Mouse (Mus musculus): ENCODE results near the gene Kif26b. TPM values are rescaled to one million over a fixed set of nuclear protein-coding genes. Genes with fewer than 3 reads are reported as not detected.

Kif26b gene
- polyA plus RNA-seq, 1 experiment from 2014 or later: 2.7 TPM

GRCm38 (mm10) chr1:178663539-178663938, 134.6 kb downstream of the Kif26b start:
- Histone ChIP-seq H3K4me1 (ENCODE audit: control insufficient read depth, insufficient read depth, low read length) (no peaks in the 10 kb centered on the region; the same call in 1 of the 2 replicates), H3K9ac (ENCODE audit: low read length) (no peak overlapping the region), H3K36me3 (ENCODE audit: control insufficient read depth, insufficient read depth, low read length) (no peaks in the 10 kb centered on the region), H3K27me3 (replicated peaks; ENCODE audit: control insufficient read depth, insufficient read depth, low read length) (no peaks in the 10 kb centered on the region), H3K9me3 (replicated peaks; ENCODE audit: control insufficient read depth, low read length) (no peaks in the 10 kb centered on the region), H3K27ac (ENCODE audit: low read depth, low read length) (no peak overlapping the region), H3K4me2 (ENCODE audit: low read length) (no peak overlapping the region), H3K4me3 (ENCODE audit: low read depth, low read length) (no peak overlapping the region)
- 72% methylated on average over 1 of the region's 1 CpGs for WGBS
- ATAC-seq (no peak), DNase-seq (ENCODE audit: low spot score) (no peak)

GRCm38 (mm10) chr1:178664271-178664969, 135.5 kb downstream of the Kif26b start:
- WGBS: 75% methylated on average over 5 of the region's 5 CpGs
- H3K4me3 ChIP-seq (ENCODE audit: low read depth, low read length): no peak overlapping the region
- H3K36me3 ChIP-seq (ENCODE audit: control insufficient read depth, insufficient read depth, low read length): no peaks in the 10 kb centered on the region
- H3K4me1 ChIP-seq (ENCODE audit: control insufficient read depth, insufficient read depth, low read length): no peaks in the 10 kb centered on the region; the same call in 1 of the 2 replicates
- ATAC-seq: no peak
- H3K9ac ChIP-seq (ENCODE audit: low read length): no peak overlapping the region
- no peak overlapping the region for H3K27ac ChIP-seq (ENCODE audit: low read depth, low read length)
- DNase-seq (ENCODE audit: low spot score): no peak
- no peaks in the 10 kb centered on the region for H3K9me3 ChIP-seq (replicated peaks; ENCODE audit: control insufficient read depth, low read length)
- no peaks in the 10 kb centered on the region for H3K27me3 ChIP-seq (replicated peaks; ENCODE audit: control insufficient read depth, insufficient read depth, low read length)
- H3K4me2 ChIP-seq (ENCODE audit: low read length): no peak overlapping the region

- no peak overlapping the region for H3K4me3 ChIP-seq (ENCODE audit: low read depth, low read length)
- no peaks in the 10 kb centered on the region for H3K36me3 ChIP-seq (ENCODE audit: control insufficient read depth, insufficient read depth, low read length)
- H3K9me3 ChIP-seq (replicated peaks; ENCODE audit: control insufficient read depth, low read length): no peaks in the 10 kb centered on the region
- WGBS: 74% methylated on average over 7 of the region's 7 CpGs
- H3K9ac ChIP-seq (ENCODE audit: low read length): no peak overlapping the region
- no peak overlapping the region for H3K27ac ChIP-seq (ENCODE audit: low read depth, low read length)
- H3K4me2 ChIP-seq (ENCODE audit: low read length): no peak overlapping the region
- no peaks in the 10 kb centered on the region for H3K27me3 ChIP-seq (replicated peaks; ENCODE audit: control insufficient read depth, insufficient read depth, low read length)
- no peak for ATAC-seq
- no peaks in the 10 kb centered on the region; the same call in 1 of the 2 replicates for H3K4me1 ChIP-seq (ENCODE audit: control insufficient read depth, insufficient read depth, low read length)
- no peak for DNase-seq (ENCODE audit: low spot score)
Measured at GRCm38 (mm10) chr1:178666524-178666923, 137.6 kb downstream of the Kif26b start.

- DNase-seq (ENCODE audit: low spot score) (no peak), ATAC-seq (no peak)
- Histone ChIP-seq H3K4me1 (ENCODE audit: control insufficient read depth, insufficient read depth, low read length) (no peaks in the 10 kb centered on the region; the same call in 1 of the 2 replicates), H3K9me3 (replicated peaks; ENCODE audit: control insufficient read depth, low read length) (no peaks in the 10 kb centered on the region), H3K27ac (ENCODE audit: low read depth, low read length) (no peak overlapping the region), H3K4me2 (ENCODE audit: low read length) (no peak overlapping the region), H3K4me3 (ENCODE audit: low read depth, low read length) (no peak overlapping the region), H3K9ac (ENCODE audit: low read length) (no peak overlapping the region), H3K36me3 (ENCODE audit: control insufficient read depth, insufficient read depth, low read length) (no peaks in the 10 kb centered on the region), H3K27me3 (replicated peaks; ENCODE audit: control insufficient read depth, insufficient read depth, low read length) (no peaks in the 10 kb centered on the region)
- 85% methylated on average over 7 of the region's 7 CpGs for WGBS
Measured at GRCm38 (mm10) chr1:178667808-178668207, 138.9 kb downstream of the Kif26b start.

GRCm38 (mm10) chr1:178668907-178669306, 140.0 kb downstream of the Kif26b start:
- H3K9ac ChIP-seq (ENCODE audit: low read length): no peak overlapping the region
- 92% methylated on average over 4 of the region's 4 CpGs for WGBS

GRCm38 (mm10) chr1:178673051-178673450, 144.1 kb downstream of the Kif26b start:
- Histone ChIP-seq H3K4me3 (ENCODE audit: low read depth, low read length) (no peak overlapping the region), H3K36me3 (ENCODE audit: control insufficient read depth, insufficient read depth, low read length) (no peaks in the 10 kb centered on the region), H3K27ac (ENCODE audit: low read depth, low read length) (no peak overlapping the region), H3K9me3 (replicated peaks; ENCODE audit: control insufficient read depth, low read length) (no peaks in the 10 kb centered on the region), H3K4me1 (ENCODE audit: control insufficient read depth, insufficient read depth, low read length) (no peaks in the 10 kb centered on the region; the same call in 1 of the 2 replicates), H3K4me2 (ENCODE audit: low read length) (no peak overlapping the region), H3K27me3 (replicated peaks; ENCODE audit: control insufficient read depth, insufficient read depth, low read length) (no peaks in the 10 kb centered on the region), H3K9ac (ENCODE audit: low read length) (no peak overlapping the region)
- no peak for ATAC-seq
- 56% methylated on average over 7 of the region's 7 CpGs for WGBS
- no peak for DNase-seq (ENCODE audit: low spot score)

More at GRCm38 (mm10) chr1:178668907-178669306, 140.0 kb downstream of the Kif26b start:
- Histone ChIP-seq H3K27ac (ENCODE audit: low read depth, low read length) (no peak overlapping the region), H3K9me3 (replicated peaks; ENCODE audit: control insufficient read depth, low read length) (no peaks in the 10 kb centered on the region), H3K4me1 (ENCODE audit: control insufficient read depth, insufficient read depth, low read length) (no peaks in the 10 kb centered on the region; the same call in 1 of the 2 replicates), H3K4me3 (ENCODE audit: low read depth, low read length) (no peak overlapping the region), H3K4me2 (ENCODE audit: low read length) (no peak overlapping the region), H3K27me3 (replicated peaks; ENCODE audit: control insufficient read depth, insufficient read depth, low read length) (no peaks in the 10 kb centered on the region), H3K36me3 (ENCODE audit: control insufficient read depth, insufficient read depth, low read length) (no peaks in the 10 kb centered on the region)
- ATAC-seq: no peak
- no peak for DNase-seq (ENCODE audit: low spot score)

GRCm38 (mm10) chr1:178673506-178673905, 144.6 kb downstream of the Kif26b start:
- ATAC-seq (no peak), DNase-seq (ENCODE audit: low spot score) (no peak)
- H3K36me3 ChIP-seq (ENCODE audit: control insufficient read depth, insufficient read depth, low read length): no peaks in the 10 kb centered on the region
- H3K4me2 ChIP-seq (ENCODE audit: low read length): no peak overlapping the region
- H3K4me1 ChIP-seq (ENCODE audit: control insufficient read depth, insufficient read depth, low read length): no peaks in the 10 kb centered on the region; the same call in 1 of the 2 replicates
- no peaks in the 10 kb centered on the region for H3K27me3 ChIP-seq (replicated peaks; ENCODE audit: control insufficient read depth, insufficient read depth, low read length)
- no peaks in the 10 kb centered on the region for H3K9me3 ChIP-seq (replicated peaks; ENCODE audit: control insufficient read depth, low read length)
- WGBS: 81% methylated on average over 2 of the region's 2 CpGs
- H3K4me3 ChIP-seq (ENCODE audit: low read depth, low read length): no peak overlapping the region
- H3K27ac ChIP-seq (ENCODE audit: low read depth, low read length): no peak overlapping the region
- H3K9ac ChIP-seq (ENCODE audit: low read length): no peak overlapping the region

GRCm38 (mm10) chr1:178675542-178676252, 146.8 kb downstream of the Kif26b start:
- Histone ChIP-seq H3K9me3 (replicated peaks; ENCODE audit: control insufficient read depth, low read length) (no peaks in the 10 kb centered on the region), H3K4me2 (ENCODE audit: low read length) (no peak overlapping the region), H3K36me3 (ENCODE audit: control insufficient read depth, insufficient read depth, low read length) (no peaks in the 10 kb centered on the region), H3K4me3 (ENCODE audit: low read depth, low read length) (no peak overlapping the region), H3K27me3 (replicated peaks; ENCODE audit: control insufficient read depth, insufficient read depth, low read length) (no peaks in the 10 kb centered on the region), H3K4me1 (ENCODE audit: control insufficient read depth, insufficient read depth, low read length) (no peaks in the 10 kb centered on the region; the same call in 1 of the 2 replicates), H3K9ac (ENCODE audit: low read length) (no peak overlapping the region), H3K27ac (ENCODE audit: low read depth, low read length) (no peak overlapping the region)
- 93% methylated on average over 3 of the region's 3 CpGs for WGBS
- no peak for DNase-seq (ENCODE audit: low spot score)
- no peak for ATAC-seq

GRCm38 (mm10) chr1:178677160-178677559, 148.2 kb downstream of the Kif26b start:
- no peaks in the 10 kb centered on the region; the same call in 1 of the 2 replicates for H3K4me1 ChIP-seq (ENCODE audit: control insufficient read depth, insufficient read depth, low read length)
- no peaks in the 10 kb centered on the region for H3K36me3 ChIP-seq (ENCODE audit: control insufficient read depth, insufficient read depth, low read length)
- H3K9me3 ChIP-seq (replicated peaks; ENCODE audit: control insufficient read depth, low read length): no peaks in the 10 kb centered on the region
- DNase-seq (ENCODE audit: low spot score) (no peak), ATAC-seq (no peak)
- H3K9ac ChIP-seq (ENCODE audit: low read length): no peak overlapping the region
- H3K4me2 ChIP-seq (ENCODE audit: low read length): no peak overlapping the region
- H3K27me3 ChIP-seq (replicated peaks; ENCODE audit: control insufficient read depth, insufficient read depth, low read length): no peaks in the 10 kb centered on the region
- no peak overlapping the region for H3K27ac ChIP-seq (ENCODE audit: low read depth, low read length)
- no peak overlapping the region for H3K4me3 ChIP-seq (ENCODE audit: low read depth, low read length)
- WGBS: 55% methylated on average over 12 of the region's 12 CpGs

Measured in forebrain, embryonic 14.5 days (tissue).